Mouse (Mus musculus) right cerebral cortex, postnatal 10 days (tissue): ENCODE data around the gene Zmym3.
A peak's percentile ranks its signal among the peaks of the same experiment; 100 is the strongest.

Experiments
- DNase-seq, 2 experiments: peaks; one replicate each; pipeline ENCODE4 v3.0.0; 2021; ENCODE audit warnings: low spot score in 2 of 2

Gene Zmym3

GRCm38 (mm10) chrX:101420700-101421095 is at the start of gene Zmym3:
Zmym3 (minus strand) TSS chrX:101420849.
- no peak for DNase-seq

- no peak for DNase-seq
Observed at GRCm38 (mm10) chrX:101451591-101451990, 30.9 kb upstream of the Zmym3 start.

GRCm38 (mm10) chrX:101451147-101451546 is 30.5 kb upstream of the Zmym3 start:
- DNase-seq = no peak

- no peak for DNase-seq
Observed at GRCm38 (mm10) chrX:101448886-101449475, 28.3 kb upstream of the Zmym3 start, which contains the start of gene Itgb1bp2. Itgb1bp2 (plus strand) TSS chrX:101449088.

GRCm38 (mm10) chrX:101429976-101430375 is 9.3 kb upstream of the Zmym3 start:
- no peak for DNase-seq

- peak; percentile 91 to 95 for DNase-seq
Observed at GRCm38 (mm10) chrX:101429142-101429949, 8.7 kb upstream of the Zmym3 start, which contains the start of gene Nono. Nono (plus strand) TSS chrX:101429318.

GRCm38 (mm10) chrX:101428785-101429141 is 8.1 kb upstream of the Zmym3 start:
- no peak for DNase-seq

- DNase-seq = no peak
Observed at GRCm38 (mm10) chrX:101427774-101428173, 7.1 kb upstream of the Zmym3 start.

- DNase-seq = no peak
Observed at GRCm38 (mm10) chrX:101423462-101423861, 2.8 kb upstream of the Zmym3 start.

- DNase-seq = peak; percentile 92 to 94
Observed at GRCm38 (mm10) chrX:101419725-101420699, 637 bp downstream of the Zmym3 start.

- peak; percentile 66 to 70 for DNase-seq
Observed at GRCm38 (mm10) chrX:101418946-101419724, 1.5 kb downstream of the Zmym3 start.

- no peak for DNase-seq
Observed at GRCm38 (mm10) chrX:101396459-101396858, 24.2 kb downstream of the Zmym3 start.

- no peak for DNase-seq
Observed at GRCm38 (mm10) chrX:101394341-101394740, 26.3 kb downstream of the Zmym3 start.

GRCm38 (mm10) chrX:101388866-101389537 is 31.6 kb downstream of the Zmym3 start:
- DNase-seq = peak; percentile 52 to 66

- no peak for DNase-seq
Observed at GRCm38 (mm10) chrX:101386222-101386621, 34.4 kb downstream of the Zmym3 start.

GRCm38 (mm10) chrX:101384439-101385137 is 36.1 kb downstream of the Zmym3 start:
- DNase-seq = peak in 1 of 2 experiments; percentile 28

- DNase-seq = peak in 1 of 2 experiments; percentile 26
Observed at GRCm38 (mm10) chrX:101383455-101383854, 37.2 kb downstream of the Zmym3 start.

- no peak for DNase-seq
Observed at GRCm38 (mm10) chrX:101379744-101380143, 40.9 kb downstream of the Zmym3 start.

GRCm38 (mm10) chrX:101377076-101377475 is 43.6 kb downstream of the Zmym3 start:
- DNase-seq = no peak
